Mouse (Mus musculus): ENCODE data around the gene Pdx1.

Gene Pdx1

GRCm38 (mm10) chr5:147284365-147284764 is 14.6 kb downstream of the Pdx1 start:
- no peak for DNase-seq

- DNase-seq, result no peak
Observed at GRCm38 (mm10) chr5:147291764-147292505, 22.2 kb downstream of the Pdx1 start.

- DNase-seq, result no peak
Observed at GRCm38 (mm10) chr5:147292506-147293120, 22.9 kb downstream of the Pdx1 start.

DNA sequence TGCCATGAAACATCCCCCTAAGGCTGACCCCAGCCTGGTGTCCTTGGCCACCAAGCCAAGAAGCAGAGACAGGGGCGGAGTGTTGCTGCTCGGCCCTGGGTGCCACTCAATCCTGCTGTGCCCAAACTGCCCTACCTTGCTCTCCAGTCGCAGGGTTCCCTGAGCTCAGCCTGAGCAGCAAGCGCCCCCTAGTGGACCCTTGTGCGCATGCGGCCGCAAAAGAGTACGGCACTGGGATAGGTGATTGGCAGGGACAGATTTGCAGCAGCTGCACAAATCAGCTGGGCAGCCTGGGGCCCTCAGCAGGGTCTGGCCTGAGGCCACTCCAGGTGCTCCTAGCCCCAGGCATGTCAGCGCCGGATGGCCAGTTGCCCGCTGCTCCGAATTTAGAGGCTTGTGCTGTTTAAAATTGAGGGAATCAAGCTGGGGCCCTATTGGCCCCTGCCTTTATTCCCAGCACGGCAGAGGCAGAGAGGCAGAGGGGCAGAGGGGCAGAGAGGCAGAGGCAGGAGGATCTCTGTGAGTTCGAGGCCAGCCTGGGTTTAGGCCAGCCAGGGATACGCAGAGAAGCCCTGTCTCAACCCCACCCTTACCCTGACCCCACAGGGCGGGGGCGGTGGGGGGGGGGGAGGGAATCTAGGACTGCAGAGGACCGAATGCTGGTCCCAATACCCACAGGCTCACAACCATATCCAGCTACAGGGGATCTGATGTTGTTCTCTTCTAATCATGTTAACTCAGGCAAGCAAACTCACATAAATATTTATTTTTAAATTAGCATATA is 23.6 kb downstream of the Pdx1 start:
- DNase-seq, result peak; percentile 30 to 62

DNA sequence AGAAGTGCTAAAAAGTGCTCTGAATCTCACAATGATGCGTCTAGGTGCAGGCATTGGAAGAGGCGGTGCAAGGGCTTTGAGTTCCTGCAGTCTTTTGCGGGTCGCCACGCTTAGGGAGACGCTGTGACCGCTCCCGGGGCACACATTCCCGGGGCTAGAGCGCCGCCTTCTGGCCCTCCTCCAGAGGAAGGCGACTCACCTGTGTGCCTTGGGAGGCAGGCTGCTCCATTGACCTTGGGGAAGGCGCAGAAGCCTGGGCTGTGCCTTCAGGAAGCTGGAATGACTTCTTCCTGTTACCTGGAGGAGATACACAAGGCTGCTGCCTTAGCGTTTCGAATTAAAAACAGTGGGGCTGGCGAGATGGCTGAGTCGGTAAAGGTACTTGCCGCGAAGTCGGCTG is 24.4 kb downstream of the Pdx1 start:
- peak in 1 of 2 experiments; percentile 22 for DNase-seq

DNA sequence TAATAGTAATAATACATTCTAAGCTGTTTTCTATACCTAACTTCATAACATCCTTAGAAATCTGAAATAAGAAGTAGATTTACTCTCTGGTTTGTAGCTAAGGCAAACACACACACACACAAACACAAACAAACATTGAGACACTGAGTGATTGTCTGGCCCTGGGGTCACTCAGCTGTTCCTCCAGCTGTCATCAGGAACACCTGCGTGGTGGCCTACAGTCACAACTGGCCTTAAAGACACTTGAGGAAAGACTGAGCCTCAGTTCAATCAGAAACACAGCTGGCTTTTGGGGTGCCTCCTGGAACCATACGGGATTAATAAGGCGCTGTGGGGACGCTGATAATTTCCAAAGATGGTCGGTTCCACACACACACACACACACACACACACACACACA is 27.5 kb downstream of the Pdx1 start:
- DNase-seq, result no peak

DNA sequence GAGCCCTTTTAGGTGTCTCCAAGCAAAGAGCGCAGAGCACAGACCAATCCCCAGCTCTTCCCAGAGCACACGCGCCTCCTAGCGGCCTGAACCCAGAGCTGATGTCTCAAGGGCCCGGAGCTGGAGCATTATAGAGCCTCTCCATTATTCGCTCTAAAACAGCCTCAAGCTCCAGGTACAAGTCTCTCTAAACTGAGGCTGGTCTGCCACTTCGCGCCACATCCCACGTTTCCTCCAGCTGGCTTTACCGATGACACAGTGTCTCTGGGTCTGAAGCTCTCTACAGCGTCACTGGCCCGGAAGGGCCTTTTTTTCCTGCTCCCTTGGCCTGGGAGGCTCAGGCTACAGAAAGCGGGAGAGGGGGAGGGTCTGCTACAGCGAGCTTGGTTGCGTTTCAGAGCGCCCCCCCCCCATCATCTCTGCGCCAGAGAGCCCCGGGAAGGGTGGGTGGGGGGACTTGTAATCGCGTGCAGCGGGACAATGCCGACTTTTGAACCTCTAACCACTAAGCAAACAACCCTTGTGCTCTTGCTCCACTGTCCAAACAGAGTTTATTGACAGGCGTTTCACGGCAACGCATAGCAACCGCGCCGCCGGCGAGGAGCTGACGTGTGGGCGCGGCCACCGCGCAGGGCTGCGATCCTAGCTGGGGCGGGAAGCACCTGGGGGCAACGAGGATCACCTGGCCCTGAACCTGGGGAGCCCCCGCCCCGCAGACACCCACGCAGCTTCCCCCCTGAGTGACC is 29.7 kb downstream of the Pdx1 start:
- peak in 1 of 2 experiments; percentile 34 for DNase-seq

DNA sequence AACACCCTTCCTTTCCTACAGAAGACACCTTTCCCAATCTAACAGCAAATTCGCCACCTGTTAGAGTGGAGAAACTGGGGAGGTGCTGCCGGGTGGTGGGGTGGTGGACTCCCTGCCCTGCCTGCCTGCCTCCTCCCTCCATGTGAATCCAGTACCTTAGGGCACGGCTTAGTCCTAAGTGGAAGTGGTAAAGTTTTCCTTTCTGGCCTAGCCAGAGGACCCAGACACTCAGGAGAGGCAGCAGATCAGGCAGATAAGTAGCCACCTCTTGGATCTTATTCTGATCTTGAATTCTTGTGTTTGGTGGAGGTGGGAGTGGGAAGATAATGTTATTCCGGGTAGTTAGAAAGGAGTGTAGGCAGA is 30.2 kb downstream of the Pdx1 start:
- DNase-seq, result no peak

GRCm38 (mm10) chr5:147300917-147301780 is 31.4 kb downstream of the Pdx1 start:
- DNase-seq, result no peak

DNA sequence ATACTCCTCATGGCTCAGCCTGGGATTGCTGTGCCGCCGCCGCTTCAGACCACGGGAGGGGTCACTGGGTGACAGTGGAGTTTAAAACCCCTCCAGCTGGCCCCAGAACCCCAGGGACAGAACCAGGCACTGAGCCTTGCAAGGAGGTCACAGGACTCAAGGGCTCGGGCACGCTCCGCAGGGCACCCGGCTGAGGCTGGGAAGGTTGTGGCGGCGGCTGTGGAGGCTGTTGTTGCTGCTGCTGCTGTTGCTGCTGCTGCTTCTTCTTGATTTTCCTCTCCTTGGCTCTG is 32.0 kb downstream of the Pdx1 start:
- DNase-seq, result no peak

GRCm38 (mm10) chr5:147302141-147302540 is 32.4 kb downstream of the Pdx1 start:
- no peak for DNase-seq

DNA sequence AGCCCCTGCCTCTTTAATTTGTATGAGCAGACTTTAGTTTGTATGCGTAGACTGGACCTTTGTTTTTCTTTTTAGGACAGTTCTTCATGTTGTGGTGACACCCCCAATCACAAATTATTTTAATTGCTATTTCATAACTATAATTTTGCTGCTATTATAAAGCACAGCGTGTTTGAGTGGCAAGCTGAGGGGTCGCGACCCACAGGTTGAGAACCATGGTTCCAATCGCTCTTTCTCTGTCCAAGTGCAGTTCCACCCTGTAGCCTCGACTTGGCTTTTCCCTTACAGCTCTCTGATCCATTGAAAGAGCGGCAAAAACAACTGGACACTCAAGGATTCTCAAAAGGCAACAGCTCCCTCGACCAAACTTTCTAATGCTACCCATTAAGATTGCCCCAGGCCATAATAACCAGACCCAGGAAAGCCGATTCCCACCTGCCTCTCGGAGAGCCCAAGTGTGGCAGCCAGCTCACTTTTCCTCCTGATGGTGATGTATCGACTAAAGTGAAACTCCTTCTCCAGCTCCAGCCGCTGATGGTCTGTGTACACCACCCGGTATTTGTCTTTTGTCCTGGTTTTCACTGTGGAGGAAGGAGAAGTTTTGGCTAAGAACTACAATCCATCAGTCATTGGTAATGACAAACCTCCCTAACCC is 33.1 kb downstream of the Pdx1 start:
- no peak for DNase-seq

GRCm38 (mm10) chr5:147304276-147305155 is 34.8 kb downstream of the Pdx1 start:
- no peak for DNase-seq

- DNase-seq, result no peak
Observed at GRCm38 (mm10) chr5:147305166-147305565, 35.4 kb downstream of the Pdx1 start.

DNA sequence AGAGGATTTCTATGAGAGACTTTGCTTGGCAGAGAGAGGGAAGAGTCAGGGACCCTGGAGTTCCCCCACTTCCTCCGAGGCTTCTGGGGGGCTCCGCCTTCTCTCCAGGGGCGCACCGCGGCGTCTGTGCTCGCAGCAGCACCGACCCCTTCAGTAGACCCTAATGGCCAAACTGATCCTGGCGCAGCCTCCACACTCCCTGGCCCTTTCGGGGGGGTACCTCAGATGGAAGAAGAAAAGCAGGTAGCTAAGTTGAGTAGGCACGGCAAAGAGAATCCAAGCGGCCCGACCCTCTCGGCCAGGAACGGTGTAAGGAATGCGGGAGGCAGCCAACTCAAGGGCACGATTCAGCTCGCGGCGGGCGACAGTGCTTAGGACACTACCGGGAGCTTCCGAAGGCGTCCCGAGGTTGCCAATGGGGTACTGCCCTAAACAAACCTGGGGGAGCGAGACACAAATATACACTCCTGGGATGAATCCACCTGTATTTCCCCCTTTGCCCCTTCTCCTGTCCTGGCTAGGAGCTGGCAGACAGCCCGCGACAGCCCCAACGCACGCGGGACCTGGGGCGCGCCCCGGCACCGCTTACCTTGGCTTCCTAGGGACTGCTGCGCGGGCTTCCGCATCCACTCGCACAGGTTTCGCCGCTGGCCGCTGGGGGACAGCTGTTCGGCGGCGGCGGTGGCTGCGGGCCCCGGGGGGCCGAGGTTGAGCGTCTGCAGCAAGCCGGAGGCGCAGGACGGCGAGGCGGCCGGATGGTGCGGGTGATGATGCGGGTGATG is 36.3 kb downstream of the Pdx1 start:
- DNase-seq, result no peak

DNA sequence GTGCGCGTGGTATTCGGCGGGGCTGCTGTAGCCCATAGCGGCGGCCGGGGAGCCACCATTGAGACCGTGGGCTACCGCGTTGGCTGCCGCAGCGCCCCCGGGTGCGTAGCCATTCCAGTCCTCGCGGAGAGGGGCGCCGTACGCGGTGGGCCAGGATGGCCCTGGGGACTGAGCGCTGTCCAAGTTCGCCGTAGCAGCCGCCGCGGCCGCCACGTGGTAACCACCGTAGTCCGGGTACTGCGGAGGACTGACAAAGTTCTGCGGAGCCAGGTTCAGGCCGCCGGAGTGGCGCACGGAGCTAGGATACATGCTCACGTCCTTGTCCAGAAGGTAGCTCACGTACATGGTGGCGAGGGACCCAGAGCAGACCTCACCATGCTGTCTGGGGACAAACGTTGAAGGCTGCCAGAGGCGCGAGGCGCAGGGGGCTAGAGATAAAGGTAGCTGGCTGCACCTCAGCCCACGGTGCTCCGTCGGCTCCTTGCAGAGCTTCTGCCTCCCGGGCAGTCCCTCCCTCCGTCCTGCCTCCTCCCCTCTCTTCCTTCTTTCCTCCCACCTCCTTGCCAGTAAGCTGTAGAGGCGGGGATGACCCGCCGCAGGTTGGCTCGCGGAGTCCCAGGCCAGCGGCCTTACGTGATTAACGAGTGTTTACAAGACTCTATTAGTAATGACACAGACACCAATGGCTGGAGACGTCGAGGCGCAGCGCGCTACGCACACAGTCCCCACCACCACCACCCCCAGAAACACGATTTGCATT is 37.1 kb downstream of the Pdx1 start, which contains the start of gene Cdx2:
Gene Cdx2, minus strand, starts transcription at position 633 of the 760 bp plus-strand sequence.
- no peak for DNase-seq

- no peak for DNase-seq
Observed at GRCm38 (mm10) chr5:147307398-147307785, 37.6 kb downstream of the Pdx1 start.

DNA sequence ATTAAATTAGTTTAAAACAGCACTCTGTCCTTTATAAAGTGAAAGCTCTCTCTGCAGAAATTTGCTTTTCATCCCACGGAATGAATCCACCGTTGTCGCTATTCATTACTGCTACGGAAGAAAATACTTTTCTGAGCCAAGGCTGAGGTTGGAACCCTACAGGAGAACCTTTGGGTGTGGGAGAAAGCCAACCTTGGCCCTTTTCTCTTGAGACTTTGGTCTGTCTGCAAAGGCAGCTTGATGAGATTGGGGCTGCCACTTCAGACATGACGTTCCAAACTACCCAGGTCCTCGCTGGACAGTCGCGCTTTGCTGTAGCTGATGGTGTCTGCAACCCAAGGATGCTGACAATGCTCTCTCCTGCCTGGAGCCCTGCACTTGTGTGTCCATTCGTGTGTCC is 38.7 kb downstream of the Pdx1 start:
- no peak for DNase-seq

GRCm38 (mm10) chr5:147309786-147310185 is 40.0 kb downstream of the Pdx1 start:
- DNase-seq, result no peak

Measured in kidney, adult 8-10 months (tissue).